Mouse (Mus musculus) right cerebral cortex, postnatal 4 days (tissue): ENCODE measurements at regions not wholly inside any gene's neighbourhood (a gene's known extent, or its start where the extent isn't known, plus 50 kb on each side); places are given as distances from the start of the nearest gene placed in this dataset.
"Not testable (repeated sequence)": the region's sequence is repeated elsewhere in the genome, so short reads cannot be mapped to it uniquely, and the experiment has no call there.

Experiments
- DNase-seq: peaks from one replicate; pipeline ENCODE4 v3.0.0-alpha.2; 2022

- DNase-seq: no peak
Measured at GRCm38 (mm10) chr17:7534386-7535059, 149.3 kb upstream of the Unc93a2 start.

DNA sequence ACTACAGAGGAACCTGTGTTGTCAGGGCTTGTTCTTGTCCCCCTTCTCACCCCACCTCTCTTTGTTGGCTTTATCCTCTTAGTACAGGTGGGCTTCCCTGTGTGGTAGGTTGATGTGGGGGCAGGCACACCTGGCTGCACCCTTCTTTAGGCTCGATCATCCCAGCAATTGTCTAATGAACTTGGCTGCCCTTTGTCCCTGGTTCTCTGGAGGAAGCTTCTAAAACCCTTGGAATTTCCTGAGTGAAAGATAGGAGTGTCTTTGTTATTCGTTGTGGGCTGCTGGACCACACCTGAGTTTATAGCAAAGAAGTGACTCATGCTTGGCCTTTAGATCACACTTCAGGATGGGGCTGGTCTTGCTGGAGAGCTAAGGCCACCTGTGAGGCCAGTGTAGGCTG lies 148.3 kb upstream of the Unc93a2 start:
- DNase-seq: no peak

GRCm38 (mm10) chr17:7532618-7533017 lies 147.4 kb upstream of the Unc93a2 start:
- no peak for DNase-seq

- no peak for DNase-seq
Measured at GRCm38 (mm10) chr17:7529304-7529703, 144.0 kb upstream of the Unc93a2 start.

- DNase-seq: peak; percentile 13
Measured at GRCm38 (mm10) chr17:7527681-7528080, 142.4 kb upstream of the Unc93a2 start.

- not testable (repeated sequence) for DNase-seq
Measured at GRCm38 (mm10) chr17:7524497-7524896, 139.2 kb upstream of the Unc93a2 start.

- DNase-seq: peak; percentile 7
Measured at GRCm38 (mm10) chr17:7521127-7521526, 135.9 kb upstream of the Unc93a2 start.
